Mouse (Mus musculus) cerebellum, adult 2 months (tissue): ENCODE measurements at regions not wholly inside any gene's neighbourhood (a gene's known extent, or its start where the extent isn't known, plus 50 kb on each side); places are given as distances from the start of the nearest gene placed in this dataset.

ENCODE experiments used
- DNase-seq, 2 experiments: peaks; one replicate each; pipeline ENCODE4 v3.0.0; 2021
- H3K27ac ChIP-seq: fragments of 200-500 bp; 2 replicates; pipeline ENCODE4 v1.5.1; 2012; ENCODE audit warnings: low read length, control low read depth, inconsistent platforms; ENCODE audit not compliant: insufficient read depth
- H3K27me3 ChIP-seq: fragments of 200-500 bp; 2 replicates; pipeline ENCODE4 v1.6.1; 2012; ENCODE audit warnings: inconsistent platforms, mild to moderate bottlenecking, low read length, moderate library complexity; ENCODE audit not compliant: control insufficient read depth, insufficient read depth
- H3K4me1 ChIP-seq: fragments of 200-500 bp; 2 replicates; pipeline ENCODE4 v1.6.1; 2011; ENCODE audit warnings: low read length; ENCODE audit not compliant: control insufficient read depth, insufficient read depth
- H3K4me3 ChIP-seq: fragments of 200-500 bp; replicated peaks from 2 replicates; pipeline ENCODE3; 2011; ENCODE audit warnings: mild to moderate bottlenecking, low read depth, low read length, control low read depth; ENCODE audit not compliant: insufficient read depth
- CTCF ChIP-seq: fragments of 200-500 bp; IDR thresholded peaks from 2 replicates; pipeline ENCODE4 v1.5.1; 2011; ENCODE audit warnings: low read depth, mild to moderate bottlenecking, control low read depth, low read length, moderate library complexity, borderline replicate concordance; ENCODE audit not compliant: insufficient read depth
- POLR2A ChIP-seq: fragments of 200-500 bp; IDR thresholded peaks from 2 replicates; pipeline ENCODE4 v1.6.1; 2011; ENCODE audit warnings: low read length, control low read depth, borderline replicate concordance; ENCODE audit not compliant: insufficient read depth
- WGBS: fragments of 180-500 bp; shearing (Covaris S2); methylation state at CpG from one replicate; pipeline ENCODE4 v1.1.7; 2018; 5-methylcytosine and 5-hydroxymethylcytosine counted together

GRCm38 (mm10) chr7:136727628-136728402 lies 166.6 kb upstream of the Mgmt start:
- Histone ChIP-seq H3K27me3 (no peaks in the 10 kb centered on the region), H3K27ac (no peak overlapping the region), H3K4me1 (no peaks in the 10 kb centered on the region), H3K4me3 (no peak overlapping the region)
- 86% methylated on average over 1 of the region's 1 CpGs for WGBS
- no peak for TF ChIP-seq POLR2A
- TF ChIP-seq CTCF, result no peak
- no peak for DNase-seq

- WGBS, result 77% methylated on average over 2 of the region's 2 CpGs
Observed at GRCm38 (mm10) chr7:136742171-136742570, 152.2 kb upstream of the Mgmt start.

GRCm38 (mm10) chr7:136745412-136745811 lies 149.0 kb upstream of the Mgmt start:
- no peak overlapping the region for H3K27ac ChIP-seq
- TF ChIP-seq CTCF (no peak), POLR2A (no peak)
- H3K4me3 ChIP-seq, result no peak overlapping the region
- 89% methylated on average over 8 of the region's 8 CpGs for WGBS
- no peak for DNase-seq
- H3K4me1 ChIP-seq, result no peaks in the 10 kb centered on the region
- H3K27me3 ChIP-seq, result no peaks in the 10 kb centered on the region

More at GRCm38 (mm10) chr7:136742171-136742570, 152.2 kb upstream of the Mgmt start:
- Histone ChIP-seq H3K27ac (no peak overlapping the region), H3K4me3 (no peak overlapping the region), H3K27me3 (no peaks in the 10 kb centered on the region), H3K4me1 (no peaks in the 10 kb centered on the region)
- DNase-seq, result no peak
- no peak for TF ChIP-seq POLR2A
- no peak for TF ChIP-seq CTCF

DNA sequence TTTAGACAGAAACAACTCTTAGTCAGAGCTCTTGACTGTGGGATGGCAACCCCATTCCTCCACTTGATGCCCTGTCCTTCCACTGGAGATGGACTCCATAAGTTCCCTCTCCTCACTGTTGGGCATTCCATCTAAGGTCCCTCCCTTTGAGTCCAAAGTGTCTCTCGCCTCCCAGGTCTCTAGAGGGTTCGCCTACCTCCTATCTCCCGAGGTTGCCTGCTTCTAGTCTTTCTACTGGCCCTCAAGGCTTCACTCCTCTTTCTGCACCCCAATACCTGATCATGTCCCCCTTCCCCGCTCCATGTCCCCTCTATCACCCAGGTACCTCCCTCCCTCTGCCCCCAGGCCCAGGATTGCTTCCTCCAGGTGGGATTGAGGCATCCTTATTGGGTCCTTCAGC lies 142.9 kb upstream of the Mgmt start:
- Histone ChIP-seq H3K27ac (no peak overlapping the region), H3K4me3 (no peak overlapping the region), H3K27me3 (no peaks in the 10 kb centered on the region), H3K4me1 (no peaks in the 10 kb centered on the region)
- TF ChIP-seq POLR2A (no peak), CTCF (no peak)
- no peak for DNase-seq
- 87% methylated on average over 4 of the region's 4 CpGs for WGBS

- WGBS, result 9% methylated on average over 6 of the region's 6 CpGs
- H3K4me3 ChIP-seq, result no peak overlapping the region
- no peak for TF ChIP-seq CTCF
- TF ChIP-seq POLR2A, result no peak
- H3K4me1 ChIP-seq, result no peaks in the 10 kb centered on the region
- no peaks in the 10 kb centered on the region for H3K27me3 ChIP-seq
- no peak for DNase-seq
- H3K27ac ChIP-seq, result no peak overlapping the region
Observed at GRCm38 (mm10) chr7:136754821-136755220, 139.6 kb upstream of the Mgmt start.

DNA sequence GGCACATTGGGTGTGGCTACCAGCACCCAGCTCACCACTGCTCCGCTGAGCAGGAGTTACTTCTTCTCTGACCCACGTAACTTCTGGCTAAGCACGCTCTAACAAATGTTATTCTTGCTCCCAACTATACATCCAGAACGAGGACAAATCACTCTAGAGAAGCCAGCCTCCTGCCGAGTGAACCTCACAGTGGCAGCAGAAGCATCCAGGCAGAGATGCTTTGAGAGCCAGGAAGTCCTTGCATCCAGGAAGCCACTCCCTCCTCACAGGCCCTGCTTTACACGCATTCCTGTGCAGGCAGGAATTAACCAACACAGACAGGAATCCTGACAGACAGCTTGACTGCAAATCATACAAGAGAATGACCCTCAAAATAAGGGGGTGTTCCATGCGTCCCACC lies 129.4 kb upstream of the Mgmt start:
- Histone ChIP-seq H3K4me1 (no peaks in the 10 kb centered on the region), H3K27ac (no peak overlapping the region), H3K27me3 (no peaks in the 10 kb centered on the region), H3K4me3 (no peak overlapping the region)
- TF ChIP-seq POLR2A, result no peak
- no peak for TF ChIP-seq CTCF
- DNase-seq, result no peak
- WGBS, result 42% methylated on average over 7 of the region's 7 CpGs

GRCm38 (mm10) chr7:136767231-136767630 lies 127.2 kb upstream of the Mgmt start:
- no peaks in the 10 kb centered on the region for H3K4me1 ChIP-seq
- no peak for DNase-seq
- H3K27me3 ChIP-seq, result no peaks in the 10 kb centered on the region
- no peak overlapping the region for H3K27ac ChIP-seq
- TF ChIP-seq POLR2A (no peak), CTCF (no peak)
- 13% methylated on average over 9 of the region's 9 CpGs for WGBS
- no peak overlapping the region for H3K4me3 ChIP-seq

DNA sequence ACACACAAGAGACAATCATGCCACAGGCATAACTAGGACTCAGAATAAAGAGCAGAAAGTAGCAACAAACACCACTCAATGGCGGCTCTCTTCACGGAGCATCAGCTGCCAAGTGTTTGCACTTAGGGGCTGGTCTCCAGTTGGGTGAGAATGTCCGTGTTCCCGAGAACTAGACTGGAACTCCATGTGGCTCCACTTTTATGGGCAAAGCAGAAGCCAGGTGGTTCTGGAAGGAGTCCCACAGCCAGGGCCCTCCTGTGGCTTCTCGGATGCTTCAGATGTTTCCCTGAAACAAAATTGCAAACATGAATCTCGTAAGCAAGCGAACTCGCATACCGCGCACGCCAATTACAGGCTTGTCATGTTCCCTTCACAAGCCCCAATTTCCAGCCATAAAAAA lies 113.7 kb upstream of the Mgmt start:
- Histone ChIP-seq H3K27ac (no peak overlapping the region), H3K27me3 (no peaks in the 10 kb centered on the region), H3K4me1 (no peaks in the 10 kb centered on the region), H3K4me3 (no peak overlapping the region)
- WGBS, result 60% methylated on average over 11 of the region's 11 CpGs
- no peak for DNase-seq
- TF ChIP-seq POLR2A, result no peak
- no peak for TF ChIP-seq CTCF
